Comparison of ENCODE assay signal across 18 mouse cellular contexts in the genomic region with DNA sequence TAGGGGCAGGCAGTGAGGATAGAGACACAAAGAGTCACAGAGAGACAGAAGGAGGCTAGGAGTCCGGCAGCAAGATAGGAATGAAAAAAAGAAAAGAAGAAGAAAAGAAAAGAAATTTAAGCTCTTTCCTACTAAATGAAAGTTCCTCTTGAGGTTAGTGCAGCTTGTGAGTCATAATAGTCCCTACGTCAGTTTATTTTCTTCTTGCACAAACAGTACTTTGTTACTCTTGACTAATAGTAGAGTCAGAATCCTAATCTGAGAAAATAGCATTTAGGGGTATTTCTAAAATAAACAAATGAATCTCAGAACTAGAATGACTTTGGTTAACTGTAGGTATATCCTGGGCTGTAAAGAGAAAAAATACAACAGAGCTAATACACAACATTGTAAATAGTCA.
"Had no signal": no experiment of that assay in that cellular context is flagged by ENCODE, and none has a peak within 500 bp of the region (broad histone marks: within the 10 kb centered on the region; RNA-seq: fewer than 3 reads in every experiment).

No protein-coding gene starts in this region.

- H3K9ac ChIP-seq: limb, embryonic 13.5 days; liver, embryonic 13.5 days; midbrain, embryonic 13.5 days had no signal

- H3K27me3 ChIP-seq: limb, embryonic 13.5 days; liver, embryonic 13.5 days; megakaryocyte, embryonic 14.5 days; midbrain, embryonic 13.5 days had no signal

- DNase-seq: kidney, adult 18-20 months; kidney, adult 9 months; kidney, postnatal 14 days; kidney, postnatal 4 days; liver, embryonic 13.5 days; lung, adult 2 months; lung, postnatal 14 days; lung, postnatal 4 days; right cerebral cortex, postnatal 4 days; thymus, adult 2 months; thymus, postnatal 14 days; thymus, postnatal 4 days had no signal

- ATAC-seq: midbrain, embryonic 13.5 days had no signal

- H3K36me3 ChIP-seq: limb, embryonic 10.5 days; limb, embryonic 13.5 days; liver, embryonic 13.5 days; midbrain, embryonic 10.5 days; midbrain, embryonic 13.5 days had no signal

- H3K27ac ChIP-seq: limb, embryonic 10.5 days; limb, embryonic 13.5 days; liver, embryonic 13.5 days; midbrain, embryonic 10.5 days; midbrain, embryonic 13.5 days; stomach, postnatal 0 days had no signal

- H3K4me1 ChIP-seq: limb, embryonic 10.5 days; limb, embryonic 13.5 days; liver, embryonic 13.5 days; megakaryocyte, embryonic 14.5 days; midbrain, embryonic 10.5 days had no signal

- H3K9me3 ChIP-seq: limb, embryonic 10.5 days; limb, embryonic 13.5 days; liver, embryonic 13.5 days; megakaryocyte, embryonic 14.5 days; midbrain, embryonic 10.5 days; midbrain, embryonic 13.5 days had no signal

- H3K4me3 ChIP-seq: limb, embryonic 10.5 days; limb, embryonic 13.5 days; liver, embryonic 13.5 days; megakaryocyte, embryonic 14.5 days; midbrain, embryonic 10.5 days; midbrain, embryonic 13.5 days had no signal

- H3K4me2 ChIP-seq: limb, embryonic 13.5 days; liver, embryonic 13.5 days; midbrain, embryonic 13.5 days had no signal
